Mouse (Mus musculus) left cerebral cortex, adult 11 months (tissue): Measurements from ENCODE around the gene Wdr89.

Experiments
- DNase-seq: peaks from one replicate; pipeline ENCODE4 v3.0.0; 2022; ENCODE audit warnings: low spot score

Gene Wdr89

GRCm38 (mm10) chr12:75616158-75616791 lies 53.1 kb downstream of the Wdr89 start:
- no peak for DNase-seq

- DNase-seq = no peak
Observed at GRCm38 (mm10) chr12:75615556-75615955, 53.8 kb downstream of the Wdr89 start.

DNA sequence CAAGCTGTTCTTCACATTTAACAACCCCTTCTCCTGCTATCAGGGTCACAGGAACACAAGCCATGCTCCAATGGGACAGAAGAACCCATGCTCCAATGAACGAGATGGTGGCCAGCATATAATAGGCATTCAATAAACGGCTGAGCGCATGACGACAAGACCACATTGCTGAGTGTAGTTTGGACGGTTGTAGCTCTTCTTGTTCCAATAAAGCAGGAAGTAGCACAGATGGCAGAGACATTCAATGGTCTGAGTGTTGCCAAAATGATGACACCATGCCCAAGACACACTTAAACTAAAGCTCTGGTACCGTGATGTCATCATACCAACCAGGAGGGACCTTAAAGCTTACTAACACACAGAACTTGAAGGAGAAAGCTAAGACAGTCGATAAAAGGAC lies 56.6 kb downstream of the Wdr89 start:
- DNase-seq = no peak

DNA sequence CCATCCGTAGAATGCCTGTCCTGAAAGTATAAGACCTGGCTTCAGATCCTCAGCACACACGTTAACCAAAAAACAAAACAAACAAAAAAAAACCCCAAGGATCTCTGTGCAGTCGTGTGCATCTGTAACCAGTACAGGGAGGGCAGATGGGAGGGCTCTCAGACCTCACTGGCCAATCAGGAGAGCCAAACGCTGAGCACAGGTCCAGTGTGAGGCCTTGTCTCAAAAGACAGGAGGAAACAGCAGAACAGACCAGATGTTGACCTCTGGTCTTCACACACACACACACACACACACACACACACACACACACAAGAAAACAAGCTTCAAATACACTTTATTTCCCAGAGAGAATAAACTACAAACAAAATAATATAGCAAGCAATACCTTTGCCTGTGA lies 69.8 kb downstream of the Wdr89 start:
- no peak for DNase-seq

DNA sequence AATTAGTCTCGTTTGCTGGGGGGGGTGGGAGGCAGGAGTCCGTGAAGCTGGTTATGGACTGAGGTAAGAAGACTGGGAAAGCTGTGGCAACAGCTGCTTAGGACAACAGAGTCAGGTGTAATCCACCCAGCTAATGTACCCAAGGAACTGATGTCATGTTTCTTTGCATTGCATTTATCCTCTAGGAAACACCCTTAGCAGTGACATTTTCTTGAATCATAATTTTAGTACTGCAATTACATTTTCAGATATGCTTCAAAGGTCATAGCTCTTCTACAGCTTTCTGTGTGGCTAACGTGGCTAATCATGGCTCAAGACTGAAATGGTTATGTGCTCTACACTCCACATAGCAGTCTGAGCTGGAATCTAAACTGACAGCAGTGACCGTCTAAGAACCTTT lies 70.3 kb downstream of the Wdr89 start:
- DNase-seq = no peak

- no peak for DNase-seq
Observed at GRCm38 (mm10) chr12:75597707-75598106, 71.6 kb downstream of the Wdr89 start.

DNA sequence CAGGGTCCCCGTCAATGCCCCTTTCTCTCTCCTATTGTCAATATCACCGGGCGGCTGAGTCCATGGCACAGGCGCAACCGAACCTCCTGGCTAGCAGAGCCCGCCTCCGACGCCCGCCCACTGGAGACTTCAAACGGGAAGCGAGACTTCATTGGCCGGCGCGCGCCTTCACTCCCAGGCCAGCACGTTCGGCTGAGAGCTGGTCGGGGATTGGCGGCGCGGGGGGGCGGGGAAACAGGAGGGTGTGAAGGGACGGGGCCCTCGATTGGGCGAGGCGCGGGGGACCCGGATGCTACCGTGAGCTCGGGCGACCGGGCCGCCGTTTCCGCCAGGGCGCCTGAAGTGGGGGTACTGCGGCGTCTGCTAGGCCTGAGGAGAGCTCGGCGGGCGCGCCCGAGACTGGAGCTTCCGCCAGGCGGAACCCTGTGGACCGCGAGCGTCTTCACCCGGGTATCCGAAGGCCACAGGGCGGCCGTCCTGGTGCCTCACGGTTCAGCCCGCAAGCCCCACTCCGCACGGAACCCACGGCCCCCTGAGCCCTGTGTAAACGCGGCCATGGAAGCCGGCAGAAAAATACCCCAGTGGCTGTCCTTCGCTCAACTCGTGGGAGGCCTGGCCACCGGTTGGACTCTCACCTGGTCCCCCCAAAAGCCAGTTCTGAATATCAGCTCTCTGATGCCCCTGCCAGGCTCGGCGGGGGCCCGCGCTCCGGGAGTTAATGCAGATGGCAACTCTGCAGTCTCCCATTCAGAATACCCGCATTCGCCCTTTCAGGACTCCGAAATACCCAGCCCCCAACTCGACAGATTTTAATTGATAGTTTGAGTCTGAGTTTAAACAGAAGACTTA lies 73.0 kb downstream of the Wdr89 start, which contains the start of gene Ppp2r5e:
Gene Ppp2r5e, minus strand, starts transcription at position 92 of the 849 bp plus-strand sequence.
- peak; percentile 97 for DNase-seq

DNA sequence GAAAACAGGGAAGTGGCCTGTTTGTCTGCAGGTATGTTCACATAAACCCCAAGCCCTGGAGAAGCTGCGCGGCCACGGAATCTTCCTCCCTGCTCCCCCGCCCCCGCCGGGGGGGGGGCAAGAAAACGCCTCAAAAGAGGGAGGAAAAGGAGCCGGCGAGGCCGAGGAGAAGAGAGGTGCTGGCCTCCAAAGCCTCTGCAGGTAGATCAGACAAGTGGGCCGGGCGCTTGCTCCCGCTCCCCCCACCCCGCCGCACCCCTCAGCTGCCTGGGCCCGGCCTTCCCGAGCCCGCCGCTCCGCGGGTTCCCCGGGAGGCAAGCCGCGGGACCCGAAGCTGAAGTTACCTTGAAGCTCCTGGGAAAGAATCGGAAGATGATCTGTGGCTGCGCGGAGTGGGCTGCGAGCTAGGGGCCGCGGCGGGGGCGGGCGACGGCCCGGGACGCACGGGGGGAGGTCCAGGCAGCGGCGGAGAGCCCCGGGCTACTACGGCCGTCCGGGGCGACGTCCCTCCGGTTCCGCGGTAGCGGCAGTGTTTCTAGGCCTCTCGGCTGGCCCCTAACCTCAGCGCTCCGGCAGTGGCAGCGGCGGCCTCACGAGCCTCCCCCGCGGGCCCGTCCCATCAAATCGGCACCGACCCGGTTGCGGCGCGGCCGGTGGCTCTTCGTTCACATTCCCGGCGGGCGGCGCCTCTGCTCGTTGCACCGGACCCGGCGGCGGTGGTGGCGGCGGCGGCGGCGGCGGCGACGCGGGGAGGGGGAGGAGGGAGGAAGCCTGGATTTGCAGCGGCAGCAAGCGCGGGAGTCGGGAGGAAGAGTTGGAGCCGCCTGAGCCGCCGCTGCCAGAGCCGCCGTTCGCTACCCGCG lies 73.8 kb downstream of the Wdr89 start:
- DNase-seq = no peak

DNA sequence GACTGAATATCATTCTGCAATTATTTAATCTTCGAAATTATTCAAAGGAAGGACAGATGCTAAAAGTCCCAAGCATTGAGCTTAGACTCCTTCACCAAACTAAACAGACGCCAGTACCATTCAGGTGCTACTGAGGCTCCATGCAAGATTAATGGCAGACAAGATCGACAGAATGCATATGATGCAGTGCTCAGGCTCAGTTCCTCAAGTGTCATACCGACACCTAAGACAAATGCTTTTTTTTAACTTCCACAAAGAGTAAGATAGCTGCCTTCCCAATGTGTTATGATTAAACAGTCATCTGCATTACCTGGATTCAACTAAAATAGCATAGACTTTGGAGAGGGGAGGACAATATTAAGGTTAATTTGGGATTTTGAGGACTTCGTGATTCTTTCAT lies 74.9 kb downstream of the Wdr89 start:
- no peak for DNase-seq

DNA sequence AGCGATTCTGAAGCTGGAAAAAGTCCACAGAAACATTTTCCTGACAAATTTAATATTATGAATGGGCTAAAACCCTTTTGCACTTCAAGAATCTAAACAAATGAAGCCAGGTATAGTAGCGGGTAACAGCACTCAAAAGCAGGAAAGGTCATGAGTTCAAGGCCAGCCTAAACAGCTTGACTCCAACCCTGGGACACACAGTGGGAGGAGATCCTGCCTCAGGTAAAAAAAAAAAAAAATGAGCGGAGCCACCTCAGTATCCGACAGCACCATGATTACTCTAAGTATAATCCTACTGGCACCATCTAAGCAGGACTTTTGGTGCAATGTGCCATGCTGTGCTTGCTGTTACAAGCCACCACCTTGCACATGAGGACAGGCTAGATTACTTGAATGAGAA lies 75.5 kb downstream of the Wdr89 start:
- DNase-seq = no peak

DNA sequence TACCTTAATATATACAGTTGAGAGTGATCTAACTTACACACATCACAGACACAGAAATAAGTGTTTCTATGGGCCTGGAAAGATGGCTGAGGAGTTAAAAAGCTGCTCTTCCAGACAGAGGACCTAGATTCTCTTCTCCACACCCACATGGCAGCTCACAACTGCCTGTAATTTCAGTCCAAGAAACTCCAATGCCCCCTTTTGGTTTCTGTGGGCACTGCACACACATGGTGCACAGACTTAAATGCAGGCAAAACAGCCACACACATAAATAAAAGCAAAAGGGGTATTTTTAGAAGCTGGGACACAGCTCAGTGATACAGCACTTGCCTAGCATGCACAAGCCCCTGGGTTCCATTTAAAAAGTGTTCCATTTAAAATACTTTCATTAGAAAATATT lies 81.8 kb downstream of the Wdr89 start:
- no peak for DNase-seq

GRCm38 (mm10) chr12:75583776-75584175 lies 85.6 kb downstream of the Wdr89 start:
- DNase-seq = no peak
